Mouse (Mus musculus) MEL (cell line): ENCODE measurements around the gene Ttc25.

ENCODE experiments used
- ETS1 ChIP-seq: IDR thresholded peaks from 2 replicates; pipeline ENCODE4 v1.6.1; 2012; ENCODE audit warnings: low read depth, mild to moderate bottlenecking, inconsistent platforms, low read length, improper control_type of control experiment, moderate library complexity
- MAX ChIP-seq: IDR thresholded peaks from 2 replicates; pipeline ENCODE4 v1.6.1; 2011; ENCODE audit warnings: low read length, improper control_type of control experiment
- NELFE ChIP-seq: IDR thresholded peaks from 2 replicates; pipeline ENCODE4 v1.6.1; 2011; ENCODE audit warnings: low read depth, low read length, improper control_type of control experiment
- POLR2A ChIP-seq, 2 experiments: IDR thresholded peaks; 2 replicates each; pipeline ENCODE4 v1.6.1; 2011 to 2012; ENCODE audit warnings: low read length in 2 of 2, mild to moderate bottlenecking in 2 of 2, control low read depth in 1 of 2, improper control_type of control experiment in 1 of 2, low read depth in 1 of 2, moderate library complexity in 1 of 2; ENCODE audit not compliant: control insufficient read depth in 1 of 2, insufficient read depth in 1 of 2, poor library complexity in 1 of 2
- POLR2AphosphoS5 ChIP-seq: IDR thresholded peaks from 2 replicates; pipeline ENCODE4 v1.6.1; 2012; ENCODE audit warnings: low read depth, borderline replicate concordance, mild to moderate bottlenecking, inconsistent platforms, low read length, moderate library complexity, mixed read lengths
- TCF12 ChIP-seq: IDR thresholded peaks from 2 replicates; pipeline ENCODE4 v1.6.1; 2014; ENCODE audit warnings: low read depth, mild to moderate bottlenecking, inconsistent platforms, low read length, improper control_type of control experiment, moderate library complexity
- USF1 ChIP-seq: IDR thresholded peaks from 2 replicates; pipeline ENCODE4 v1.6.1; 2014; ENCODE audit warnings: low read depth, mild to moderate bottlenecking, inconsistent platforms, low read length, improper control_type of control experiment, moderate library complexity

DNA sequence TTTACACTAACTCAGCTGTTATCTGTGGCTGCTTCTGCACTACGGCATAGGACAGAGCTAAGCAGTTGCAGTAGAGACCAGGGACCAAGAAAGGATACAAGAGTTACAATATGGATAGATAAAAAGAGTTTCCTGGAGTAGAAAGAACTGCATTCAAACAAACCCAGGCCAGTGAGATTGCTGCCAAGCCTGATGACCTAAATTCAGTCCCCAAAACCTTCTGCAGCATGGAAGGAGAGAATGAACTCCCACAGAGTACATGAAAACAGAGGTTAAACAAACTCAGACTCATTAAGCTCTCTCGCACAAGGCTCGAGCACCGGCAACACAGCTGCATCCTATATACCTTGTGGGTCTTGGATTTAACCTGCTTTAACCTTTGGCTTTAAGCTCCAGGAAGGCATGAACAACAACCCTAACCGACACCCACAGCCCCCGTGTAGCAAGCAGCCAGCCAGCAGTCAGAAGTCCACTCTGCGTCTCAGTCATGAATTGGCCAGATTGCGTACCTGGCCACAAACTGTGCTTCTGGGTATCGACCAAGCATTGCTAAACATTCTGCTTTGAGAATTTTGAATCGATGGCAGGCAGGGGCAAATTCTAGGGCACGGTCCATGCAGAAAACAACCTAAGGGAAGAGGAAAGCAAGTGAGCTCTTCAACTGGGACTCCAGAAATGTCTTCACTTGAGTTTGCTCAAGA is 47.1 kb downstream of the Ttc25 start:
- no peak for TF ChIP-seq POLR2A (IDR thresholded peaks at IDR 0.05; ENCODE audit: control insufficient read depth in 1 of 2, insufficient read depth in 1 of 2, low read depth in 1 of 2, low read length in 2 of 2, poor library complexity in 1 of 2)
- no peak for TF ChIP-seq NELFE
- no peak for TF ChIP-seq ETS1
- TF ChIP-seq USF1, result no peak
- TF ChIP-seq MAX, result no peak
- TF ChIP-seq TCF12, result no peak
- no peak for TF ChIP-seq POLR2AphosphoS5
